Mouse (Mus musculus): Measurements from ENCODE around the gene Mecom.

Gene Mecom

GRCm38 (mm10) chr3:30344151-30344550, 203.7 kb downstream of the Mecom start:
- DNase-seq (ENCODE audit: low read depth, low spot score): no peak

GRCm38 (mm10) chr3:30332337-30332736, 215.5 kb downstream of the Mecom start:
- no peaks in the 10 kb centered on the region for H3K36me3 ChIP-seq (ENCODE audit: control insufficient read depth, insufficient read depth, low read length, poor library complexity, severe bottlenecking)
- H3K27me3 ChIP-seq (ENCODE audit: control insufficient read depth, insufficient read depth, low read length, poor library complexity, severe bottlenecking): no peaks in the 10 kb centered on the region; the same call in 1 of the 2 replicates
- no peak for DNase-seq (ENCODE audit: low read depth, low spot score)

More at GRCm38 (mm10) chr3:30344151-30344550, 203.7 kb downstream of the Mecom start:
- H3K36me3 ChIP-seq (ENCODE audit: control insufficient read depth, insufficient read depth, low read length, poor library complexity, severe bottlenecking): no peaks in the 10 kb centered on the region
- H3K27me3 ChIP-seq (ENCODE audit: control insufficient read depth, insufficient read depth, low read length, poor library complexity, severe bottlenecking): no peaks in the 10 kb centered on the region

GRCm38 (mm10) chr3:30330476-30330875, 217.3 kb downstream of the Mecom start:
- H3K27me3 ChIP-seq (ENCODE audit: control insufficient read depth, insufficient read depth, low read length, poor library complexity, severe bottlenecking): no peaks in the 10 kb centered on the region
- H3K36me3 ChIP-seq (ENCODE audit: control insufficient read depth, insufficient read depth, low read length, poor library complexity, severe bottlenecking): no peaks in the 10 kb centered on the region
- DNase-seq (ENCODE audit: low read depth, low spot score): no peak

- DNase-seq (ENCODE audit: low read depth, low spot score): no peak
- H3K27me3 ChIP-seq (ENCODE audit: control insufficient read depth, insufficient read depth, low read length, poor library complexity, severe bottlenecking): no peaks in the 10 kb centered on the region
- H3K36me3 ChIP-seq (ENCODE audit: control insufficient read depth, insufficient read depth, low read length, poor library complexity, severe bottlenecking): no peaks in the 10 kb centered on the region
Measured at GRCm38 (mm10) chr3:30330021-30330420, 217.8 kb downstream of the Mecom start.

GRCm38 (mm10) chr3:30314955-30315354, 232.9 kb downstream of the Mecom start:
- Histone ChIP-seq H3K36me3 (ENCODE audit: control insufficient read depth, insufficient read depth, low read length, poor library complexity, severe bottlenecking) (no peaks in the 10 kb centered on the region), H3K27me3 (ENCODE audit: control insufficient read depth, insufficient read depth, low read length, poor library complexity, severe bottlenecking) (no peaks in the 10 kb centered on the region)
- DNase-seq (ENCODE audit: low read depth, low spot score): no peak

- DNase-seq (ENCODE audit: low read depth, low spot score): no peak
- H3K36me3 ChIP-seq (ENCODE audit: control insufficient read depth, insufficient read depth, low read length, poor library complexity, severe bottlenecking): no peaks in the 10 kb centered on the region
- H3K27me3 ChIP-seq (ENCODE audit: control insufficient read depth, insufficient read depth, low read length, poor library complexity, severe bottlenecking): no peaks in the 10 kb centered on the region
Measured at GRCm38 (mm10) chr3:30308081-30308480, 239.7 kb downstream of the Mecom start.

GRCm38 (mm10) chr3:30307601-30308000, 240.2 kb downstream of the Mecom start:
- Histone ChIP-seq H3K27me3 (ENCODE audit: control insufficient read depth, insufficient read depth, low read length, poor library complexity, severe bottlenecking) (no peaks in the 10 kb centered on the region), H3K36me3 (ENCODE audit: control insufficient read depth, insufficient read depth, low read length, poor library complexity, severe bottlenecking) (no peaks in the 10 kb centered on the region)
- DNase-seq (ENCODE audit: low read depth, low spot score): no peak

- DNase-seq (ENCODE audit: low read depth, low spot score): no peak
- no peaks in the 10 kb centered on the region for H3K27me3 ChIP-seq (ENCODE audit: control insufficient read depth, insufficient read depth, low read length, poor library complexity, severe bottlenecking)
- no peaks in the 10 kb centered on the region for H3K36me3 ChIP-seq (ENCODE audit: control insufficient read depth, insufficient read depth, low read length, poor library complexity, severe bottlenecking)
Measured at GRCm38 (mm10) chr3:30306080-30306479, 241.7 kb downstream of the Mecom start.

GRCm38 (mm10) chr3:30299460-30299859, 248.3 kb downstream of the Mecom start:
- Histone ChIP-seq H3K27me3 (ENCODE audit: control insufficient read depth, insufficient read depth, low read length, poor library complexity, severe bottlenecking) (no peaks in the 10 kb centered on the region), H3K36me3 (ENCODE audit: control insufficient read depth, insufficient read depth, low read length, poor library complexity, severe bottlenecking) (no peaks in the 10 kb centered on the region)
- no peak for DNase-seq (ENCODE audit: low read depth, low spot score)

GRCm38 (mm10) chr3:30294433-30294832, 253.4 kb downstream of the Mecom start:
- Histone ChIP-seq H3K36me3 (ENCODE audit: control insufficient read depth, insufficient read depth, low read length, poor library complexity, severe bottlenecking) (no peaks in the 10 kb centered on the region), H3K27me3 (ENCODE audit: control insufficient read depth, insufficient read depth, low read length, poor library complexity, severe bottlenecking) (no peaks in the 10 kb centered on the region)
- no peak for DNase-seq (ENCODE audit: low read depth, low spot score)

GRCm38 (mm10) chr3:30286529-30286928, 261.3 kb downstream of the Mecom start:
- H3K36me3 ChIP-seq (ENCODE audit: control insufficient read depth, insufficient read depth, low read length, poor library complexity, severe bottlenecking): no peaks in the 10 kb centered on the region
- no peak for DNase-seq (ENCODE audit: low read depth, low spot score)

GRCm38 (mm10) chr3:30284094-30284493, 263.7 kb downstream of the Mecom start:
- H3K36me3 ChIP-seq (ENCODE audit: control insufficient read depth, insufficient read depth, low read length, poor library complexity, severe bottlenecking): no peaks in the 10 kb centered on the region
- no peaks in the 10 kb centered on the region for H3K27me3 ChIP-seq (ENCODE audit: control insufficient read depth, insufficient read depth, low read length, poor library complexity, severe bottlenecking)
- no peak for DNase-seq (ENCODE audit: low read depth, low spot score)

More at GRCm38 (mm10) chr3:30286529-30286928, 261.3 kb downstream of the Mecom start:
- H3K27me3 ChIP-seq (ENCODE audit: control insufficient read depth, insufficient read depth, low read length, poor library complexity, severe bottlenecking): no peaks in the 10 kb centered on the region

GRCm38 (mm10) chr3:30283562-30283961, 264.2 kb downstream of the Mecom start:
- no peak for DNase-seq (ENCODE audit: low read depth, low spot score)
- Histone ChIP-seq H3K36me3 (ENCODE audit: control insufficient read depth, insufficient read depth, low read length, poor library complexity, severe bottlenecking) (no peaks in the 10 kb centered on the region), H3K27me3 (ENCODE audit: control insufficient read depth, insufficient read depth, low read length, poor library complexity, severe bottlenecking) (no peaks in the 10 kb centered on the region)

- H3K27me3 ChIP-seq (ENCODE audit: control insufficient read depth, insufficient read depth, low read length, poor library complexity, severe bottlenecking): no peaks in the 10 kb centered on the region
- no peak for DNase-seq (ENCODE audit: low read depth, low spot score)
Measured at GRCm38 (mm10) chr3:30277569-30277968, 270.2 kb downstream of the Mecom start.

GRCm38 (mm10) chr3:30276099-30276498, 271.7 kb downstream of the Mecom start:
- DNase-seq (ENCODE audit: low read depth, low spot score): no peak
- Histone ChIP-seq H3K36me3 (ENCODE audit: control insufficient read depth, insufficient read depth, low read length, poor library complexity, severe bottlenecking) (no peaks in the 10 kb centered on the region), H3K27me3 (ENCODE audit: control insufficient read depth, insufficient read depth, low read length, poor library complexity, severe bottlenecking) (no peaks in the 10 kb centered on the region)

More at GRCm38 (mm10) chr3:30277569-30277968, 270.2 kb downstream of the Mecom start:
- no peaks in the 10 kb centered on the region for H3K36me3 ChIP-seq (ENCODE audit: control insufficient read depth, insufficient read depth, low read length, poor library complexity, severe bottlenecking)

GRCm38 (mm10) chr3:30269253-30269652, 278.6 kb downstream of the Mecom start:
- no peaks in the 10 kb centered on the region for H3K27me3 ChIP-seq (ENCODE audit: control insufficient read depth, insufficient read depth, low read length, poor library complexity, severe bottlenecking)
- DNase-seq (ENCODE audit: low read depth, low spot score): no peak
- H3K36me3 ChIP-seq (ENCODE audit: control insufficient read depth, insufficient read depth, low read length, poor library complexity, severe bottlenecking): no peaks in the 10 kb centered on the region
